Mouse (Mus musculus): ENCODE measurements around the gene Itga11. TPM values are rescaled to one million over a fixed set of nuclear protein-coding genes. Genes with fewer than 3 reads are reported as not detected.

The Itga11 gene
- total and polyA plus RNA-seq, 3 experiments: 0.04 to 0.31 (median 0.04) TPM

GRCm38 (mm10) chr9:62763478-62763877, 85.9 kb downstream of the Itga11 start:
- no peak for TF ChIP-seq CHD1 (IDR thresholded peaks at IDR 0.05; ENCODE audit: low read depth, low read length)
- no peak for TF ChIP-seq RCOR1 (conservative IDR thresholded peaks at IDR 0.05; ENCODE audit: low read depth, low read length)
- no peak for TF ChIP-seq JUN (IDR thresholded peaks at IDR 0.05; ENCODE audit: insufficient read depth, low read depth, low read length)
- TF ChIP-seq POLR2AphosphoS2 (IDR thresholded peaks at IDR 0.05; ENCODE audit: low read depth, low read length): no peak
- no peak for TF ChIP-seq TCF12 (IDR thresholded peaks at IDR 0.05; ENCODE audit: low read depth, low read length)
- TF ChIP-seq MXI1 (IDR thresholded peaks at IDR 0.05; ENCODE audit: low read depth, low read length): no peak
- TF ChIP-seq MAFK (IDR thresholded peaks at IDR 0.05; ENCODE audit: insufficient replicate concordance, low read length): no peak
- TF ChIP-seq SIN3A (IDR thresholded peaks at IDR 0.05; ENCODE audit: low read length): no peak
- TF ChIP-seq JUND (conservative IDR thresholded peaks at IDR 0.05; ENCODE audit: low read depth, low read length): no peak
- TF ChIP-seq POLR2A (IDR thresholded peaks at IDR 0.05; ENCODE audit: low read depth, low read length): no peak
- no peak for TF ChIP-seq USF2 (conservative IDR thresholded peaks at IDR 0.05; ENCODE audit: low read depth, low read length)
- no peak for TF ChIP-seq PAX5 (IDR thresholded peaks at IDR 0.05; ENCODE audit: low read length)
- no peak for TF ChIP-seq TBP (conservative IDR thresholded peaks at IDR 0.05; ENCODE audit: low read depth, low read length)
- TF ChIP-seq CHD2 (IDR thresholded peaks at IDR 0.05; ENCODE audit: low read length): no peak
- TF ChIP-seq CTCF (conservative IDR thresholded peaks at IDR 0.05 in 1 of 2, IDR thresholded peaks at IDR 0.05 in 1 of 2; ENCODE audit: low read depth in 2 of 2, low read length in 2 of 2): no peak
- TF ChIP-seq E2F4 (IDR thresholded peaks at IDR 0.05; ENCODE audit: insufficient replicate concordance, low read depth, low read length): no peak
- H3K27me3 ChIP-seq (replicated peaks): no peaks in the 10 kb centered on the region
- no peak overlapping the region for H3K4me2 ChIP-seq (ENCODE audit: insufficient read depth, low read depth, poor library complexity, severe bottlenecking)
- no peak for DNase-seq (ENCODE audit: extremely low read depth)
- H3K9ac ChIP-seq (ENCODE audit: insufficient read depth, low read depth): no peak overlapping the region
- H3K4me3 ChIP-seq (replicated peaks in 1 of 3; ENCODE audit: low read depth in 2 of 3, low read length in 2 of 3, poor library complexity in 1 of 3): no peak overlapping the region
- dilution Hi-C loops (cut with MboI; ENCODE audit: extremely low pct_ligation_motif_present, extremely low pct_unique_long_range_greater_than_20kb, low sequenced_read_pairs): no loop called here
- H3K79me2 ChIP-seq (replicated peaks; ENCODE audit: control insufficient read depth, extremely low read depth, insufficient read depth, poor library complexity, severe bottlenecking): no peaks in the 10 kb centered on the region
- no peaks in the 10 kb centered on the region for H3K4me1 ChIP-seq (ENCODE audit: control insufficient read depth in 1 of 2, insufficient read depth in 2 of 2)
- H3K9me3 ChIP-seq (replicated peaks; ENCODE audit: low read length): no peaks in the 10 kb centered on the region
- no peaks in the 10 kb centered on the region for H3K36me3 ChIP-seq (replicated peaks in 1 of 2; ENCODE audit: control insufficient read depth in 1 of 2, insufficient read depth in 1 of 2, low read length in 1 of 2)
- in situ Hi-C loops (cut with MboI; ENCODE audit: low pct_ligation_motif_present, low pct_unique_long_range_greater_than_20kb, low sequenced_read_pairs): no loop called here
- H3K27ac ChIP-seq (ENCODE audit: insufficient read depth, low read depth): no peak overlapping the region

- in situ Hi-C loops (cut with MboI; ENCODE audit: low pct_ligation_motif_present, low pct_unique_long_range_greater_than_20kb, low sequenced_read_pairs) (no loop called here), dilution Hi-C loops (cut with MboI; ENCODE audit: extremely low pct_ligation_motif_present, extremely low pct_unique_long_range_greater_than_20kb, low sequenced_read_pairs) (no loop called here)
- TF ChIP-seq POLR2A (IDR thresholded peaks at IDR 0.05; ENCODE audit: low read depth, low read length): no peak
- no peak overlapping the region for H3K4me2 ChIP-seq (ENCODE audit: insufficient read depth, low read depth, poor library complexity, severe bottlenecking)
- H3K79me2 ChIP-seq (replicated peaks; ENCODE audit: control insufficient read depth, extremely low read depth, insufficient read depth, poor library complexity, severe bottlenecking): no peaks in the 10 kb centered on the region
- H3K4me1 ChIP-seq (ENCODE audit: control insufficient read depth in 1 of 2, insufficient read depth in 2 of 2): peaks cover 0 to 4% of the 10 kb centered on the region in 2 experiments; a peak in 2 of 4 replicates
- no peak overlapping the region for H3K4me3 ChIP-seq (replicated peaks in 1 of 3; ENCODE audit: low read depth in 2 of 3, low read length in 2 of 3, poor library complexity in 1 of 3)
- H3K9ac ChIP-seq (ENCODE audit: insufficient read depth, low read depth): no peak overlapping the region
- H3K27ac ChIP-seq (ENCODE audit: insufficient read depth, low read depth): no peak overlapping the region
- H3K9me3 ChIP-seq (replicated peaks; ENCODE audit: low read length): no peaks in the 10 kb centered on the region
- H3K36me3 ChIP-seq (replicated peaks in 1 of 2; ENCODE audit: control insufficient read depth in 1 of 2, insufficient read depth in 1 of 2, low read length in 1 of 2): no peaks in the 10 kb centered on the region
- no peaks in the 10 kb centered on the region for H3K27me3 ChIP-seq (replicated peaks)
- DNase-seq (ENCODE audit: extremely low read depth): no peak
Measured at GRCm38 (mm10) chr9:62765346-62765745, 87.7 kb downstream of the Itga11 start.

- Histone ChIP-seq H3K9me3 (replicated peaks; ENCODE audit: low read length) (no peaks in the 10 kb centered on the region), H3K4me3 (replicated peaks in 1 of 3; ENCODE audit: low read depth in 2 of 3, low read length in 2 of 3, poor library complexity in 1 of 3) (no peak overlapping the region), H3K4me2 (ENCODE audit: insufficient read depth, low read depth, poor library complexity, severe bottlenecking) (no peak overlapping the region), H3K27me3 (replicated peaks) (no peaks in the 10 kb centered on the region), H3K27ac (ENCODE audit: insufficient read depth, low read depth) (no peak overlapping the region), H3K79me2 (replicated peaks; ENCODE audit: control insufficient read depth, extremely low read depth, insufficient read depth, poor library complexity, severe bottlenecking) (no peaks in the 10 kb centered on the region), H3K4me1 (ENCODE audit: control insufficient read depth in 1 of 2, insufficient read depth in 2 of 2) (peaks cover 10 to 24% of the 10 kb centered on the region in 2 experiments), H3K9ac (ENCODE audit: insufficient read depth, low read depth) (no peak overlapping the region), H3K36me3 (replicated peaks in 1 of 2; ENCODE audit: control insufficient read depth in 1 of 2, insufficient read depth in 1 of 2, low read length in 1 of 2) (no peaks in the 10 kb centered on the region)
- dilution Hi-C loops (cut with MboI; ENCODE audit: extremely low pct_ligation_motif_present, extremely low pct_unique_long_range_greater_than_20kb, low sequenced_read_pairs) (no loop called here), in situ Hi-C loops (cut with MboI; ENCODE audit: low pct_ligation_motif_present, low pct_unique_long_range_greater_than_20kb, low sequenced_read_pairs) (no loop called here)
- no peak for DNase-seq (ENCODE audit: extremely low read depth)
- TF ChIP-seq POLR2A (IDR thresholded peaks at IDR 0.05; ENCODE audit: low read depth, low read length) (no peak), ZMIZ1 (IDR thresholded peaks at IDR 0.05; ENCODE audit: low read depth, low read length) (no peak), MAX (IDR thresholded peaks at IDR 0.05; ENCODE audit: low read length) (no peak), EP300 (IDR thresholded peaks at IDR 0.05; ENCODE audit: low read length) (no peak), KAT2A (IDR thresholded peaks at IDR 0.05; ENCODE audit: insufficient replicate concordance, low read length) (no peak), SIN3A (IDR thresholded peaks at IDR 0.05; ENCODE audit: low read length) (no peak), POLR2AphosphoS2 (IDR thresholded peaks at IDR 0.05; ENCODE audit: low read depth, low read length) (no peak), MYC (IDR thresholded peaks at IDR 0.05; ENCODE audit: low read depth, low read length) (no peak), CTCF (conservative IDR thresholded peaks at IDR 0.05 in 1 of 2, IDR thresholded peaks at IDR 0.05 in 1 of 2; ENCODE audit: low read depth in 2 of 2, low read length in 2 of 2) (no peak), UBTF (IDR thresholded peaks at IDR 0.05; ENCODE audit: low read depth, low read length) (no peak), ZC3H11A (IDR thresholded peaks at IDR 0.05; ENCODE audit: low read depth, low read length) (no peak)
Measured at GRCm38 (mm10) chr9:62767464-62767863, 89.8 kb downstream of the Itga11 start.

All from CH12.LX (cell line).